Mouse (Mus musculus) frontal cortex, adult (tissue): Measurements from ENCODE around the gene Stra8.

Experiments
- ATAC-seq: cut with Nextera tagmentation; 2 replicates; pipeline ENCODE4 v1.9.2; 2017; ENCODE audit warnings: mild to moderate bottlenecking, moderate library complexity, mixed read lengths; ENCODE audit not compliant: low TSS enrichment

Stra8 gene

GRCm38 (mm10) chr6:34902578-34902977 lies 17.4 kb upstream of the Stra8 start:
- no peak for ATAC-seq

GRCm38 (mm10) chr6:34903441-34903840 lies 16.5 kb upstream of the Stra8 start:
- no peak for ATAC-seq

- no peak for ATAC-seq
These were observed 16.1 kb upstream of the Stra8 start for GRCm38 (mm10) chr6:34903851-34904250.

GRCm38 (mm10) chr6:34904361-34904760 lies 15.6 kb upstream of the Stra8 start:
- ATAC-seq: no peak

GRCm38 (mm10) chr6:34906125-34906524 lies 13.8 kb upstream of the Stra8 start:
- ATAC-seq: no peak

GRCm38 (mm10) chr6:34906661-34907060 lies 13.3 kb upstream of the Stra8 start:
- 0 out of 2 replicates have a peak, but pooled peaks have one; percentile 5 for ATAC-seq

- ATAC-seq: no peak
These were observed 12.8 kb upstream of the Stra8 start for GRCm38 (mm10) chr6:34907121-34907614.

GRCm38 (mm10) chr6:34907696-34908260 lies 12.2 kb upstream of the Stra8 start:
- ATAC-seq: no peak

GRCm38 (mm10) chr6:34909631-34910345 lies 10.2 kb upstream of the Stra8 start:
- peak; percentile 45 for ATAC-seq

- peak; percentile 86 for ATAC-seq
These were observed 9.4 kb upstream of the Stra8 start, which contains the start of gene Wdr91 for GRCm38 (mm10) chr6:34910371-34911219. Wdr91 (minus strand) TSS chr6:34910876.

- no peak for ATAC-seq
These were observed 6.5 kb upstream of the Stra8 start for GRCm38 (mm10) chr6:34913341-34914040.

- ATAC-seq: no peak
These were observed 5.5 kb upstream of the Stra8 start for GRCm38 (mm10) chr6:34914462-34914861.

GRCm38 (mm10) chr6:34919146-34919545 lies 817 bp upstream of the Stra8 start:
- no peak for ATAC-seq

- ATAC-seq: no peak
These were observed 668 bp downstream of the Stra8 start for GRCm38 (mm10) chr6:34920631-34921030.

GRCm38 (mm10) chr6:34921941-34922340 lies 2.0 kb downstream of the Stra8 start:
- ATAC-seq: peak; percentile 64

GRCm38 (mm10) chr6:34927156-34927555 lies 7.2 kb downstream of the Stra8 start:
- peak; percentile 97 for ATAC-seq

GRCm38 (mm10) chr6:34927594-34927993 lies 7.6 kb downstream of the Stra8 start:
- ATAC-seq: no peak

- no peak for ATAC-seq
These were observed 12.7 kb downstream of the Stra8 start for GRCm38 (mm10) chr6:34932633-34933032.

GRCm38 (mm10) chr6:34936743-34937142 lies 16.8 kb downstream of the Stra8 start:
- no peak for ATAC-seq

- ATAC-seq: no peak
These were observed 18.4 kb downstream of the Stra8 start for GRCm38 (mm10) chr6:34938280-34938928.

- no peak for ATAC-seq
These were observed 19.0 kb downstream of the Stra8 start for GRCm38 (mm10) chr6:34938929-34939325.
